Mouse (Mus musculus) liver, postnatal 0 days (tissue): ENCODE measurements at regions not wholly inside any gene's neighbourhood (a gene's known extent, or its start where the extent isn't known, plus 50 kb on each side); places are given as distances from the start of the nearest gene placed in this dataset.
A peak's percentile ranks its signal among the peaks of the same experiment; 100 is the strongest.

Source experiments
- ATAC-seq: fragments of 200-750 bp; cut with Nextera tagmentation; 2 replicates; pipeline ENCODE4 v1.8.0; 2017; ENCODE audit warnings: mild to moderate bottlenecking, moderate library complexity
- DNase-seq: peaks from one replicate; pipeline ENCODE4 v3.0.0-alpha.2; 2016
- H3K27ac ChIP-seq: fragments of 300-500 bp; sonication (generic); 2 replicates; pipeline ENCODE4 v1.5.1; 2014; ENCODE audit warnings: antibody characterized with exemption, moderate library complexity, mild to moderate bottlenecking, low read depth
- H3K27me3 ChIP-seq: fragments of 300-500 bp; sonication (generic); 2 replicates; pipeline ENCODE4 v1.6.1; 2014; ENCODE audit warnings: low read length, control low read depth, mixed read lengths; ENCODE audit not compliant: insufficient read depth
- H3K36me3 ChIP-seq: fragments of 300-500 bp; sonication (generic); replicated peaks from 2 replicates; pipeline ENCODE4 v1.6.1; 2014; ENCODE audit warnings: mild to moderate bottlenecking, control low read depth, low read length, moderate library complexity, mixed read lengths; ENCODE audit not compliant: insufficient read depth
- H3K4me1 ChIP-seq: fragments of 300-500 bp; sonication (generic); 2 replicates; pipeline ENCODE4 v1.6.1; 2014; ENCODE audit warnings: antibody characterized with exemption, mild to moderate bottlenecking, control low read depth; ENCODE audit not compliant: insufficient read depth
- H3K4me2 ChIP-seq: fragments of 300-500 bp; sonication (generic); 2 replicates; pipeline ENCODE4 v1.6.1; 2014; ENCODE audit warnings: low read depth, mild to moderate bottlenecking, low read length, moderate library complexity, mixed read lengths
- H3K4me3 ChIP-seq: fragments of 300-500 bp; sonication (generic); 2 replicates; pipeline ENCODE4 v1.5.1; 2014; ENCODE audit warnings: low read depth, low read length
- H3K9ac ChIP-seq: fragments of 300-500 bp; sonication (generic); replicated peaks from 2 replicates; pipeline ENCODE4 v1.6.1; 2014; ENCODE audit warnings: mild to moderate bottlenecking, moderate library complexity
- H3K9me3 ChIP-seq: fragments of 300-500 bp; sonication (generic); 2 replicates; pipeline ENCODE4 v1.6.1; 2016; ENCODE audit warnings: mild to moderate bottlenecking, control low read depth, low read length, mixed read lengths
- CTCF ChIP-seq: sonication (generic); IDR thresholded peaks from 2 replicates; pipeline ENCODE4 v1.5.1; 2016; ENCODE audit warnings: antibody characterized with exemption, low read depth
- EP300 ChIP-seq: IDR thresholded peaks from 2 replicates; pipeline ENCODE4 v1.6.1; 2016; ENCODE audit warnings: antibody characterized with exemption, low read depth, mild to moderate bottlenecking
- WGBS: fragments of 180-500 bp; shearing (Covaris S2); extraction: QIAGEN DNeasy Blood & Tissue Kit; methylation state at CpG from one replicate; pipeline ENCODE4 v1.1.7; 2014; ENCODE audit not compliant: insufficient replicate concordance; 5-methylcytosine and 5-hydroxymethylcytosine counted together

GRCm38 (mm10) chr16:76621715-76622114 is 248.1 kb upstream of the Nrip1 start:
- WGBS: 73% methylated on average over 8 of the region's 8 CpGs

GRCm38 (mm10) chr16:76618295-76618694 is 244.7 kb upstream of the Nrip1 start:
- 75% methylated on average over 7 of the region's 7 CpGs for WGBS
- no peak overlapping the region for H3K4me2 ChIP-seq
- TF ChIP-seq EP300 (no peak), CTCF (no peak)
- no peaks in the 10 kb centered on the region for H3K27me3 ChIP-seq
- no peaks in the 10 kb centered on the region for H3K4me1 ChIP-seq
- H3K27ac ChIP-seq: no peak overlapping the region
- H3K36me3 ChIP-seq: no peaks in the 10 kb centered on the region
- no peaks in the 10 kb centered on the region for H3K9me3 ChIP-seq
- H3K9ac ChIP-seq: no peak overlapping the region
- no peak overlapping the region for H3K4me3 ChIP-seq
- no peak for ATAC-seq
- DNase-seq: no peak

More at GRCm38 (mm10) chr16:76621715-76622114, 248.1 kb upstream of the Nrip1 start:
- no peak for TF ChIP-seq EP300
- Histone ChIP-seq H3K27ac (no peak overlapping the region), H3K27me3 (no peaks in the 10 kb centered on the region), H3K4me3 (no peak overlapping the region), H3K36me3 (no peaks in the 10 kb centered on the region), H3K4me1 (no peaks in the 10 kb centered on the region), H3K4me2 (no peak overlapping the region), H3K9me3 (no peaks in the 10 kb centered on the region), H3K9ac (no peak overlapping the region)
- ATAC-seq (no peak), DNase-seq (no peak)

GRCm38 (mm10) chr16:76611061-76611460 is 237.4 kb upstream of the Nrip1 start:
- no peaks in the 10 kb centered on the region for H3K4me1 ChIP-seq
- H3K4me2 ChIP-seq: no peak overlapping the region
- no peaks in the 10 kb centered on the region for H3K27me3 ChIP-seq
- no peak for DNase-seq
- H3K27ac ChIP-seq: no peak overlapping the region
- H3K36me3 ChIP-seq: no peaks in the 10 kb centered on the region
- no peaks in the 10 kb centered on the region; the same call in 1 of the 2 replicates for H3K9me3 ChIP-seq
- no peak overlapping the region for H3K4me3 ChIP-seq
- TF ChIP-seq EP300 (no peak), CTCF (no peak)
- no peak for ATAC-seq
- H3K9ac ChIP-seq: no peak overlapping the region

GRCm38 (mm10) chr16:76604914-76605313 is 231.3 kb upstream of the Nrip1 start:
- 81% methylated on average over 3 of the region's 3 CpGs for WGBS
- no peak overlapping the region for H3K4me2 ChIP-seq
- no peaks in the 10 kb centered on the region for H3K4me1 ChIP-seq
- no peaks in the 10 kb centered on the region for H3K27me3 ChIP-seq
- TF ChIP-seq EP300 (no peak), CTCF (no peak)
- DNase-seq (no peak), ATAC-seq (no peak)
- no peak overlapping the region for H3K9ac ChIP-seq
- H3K4me3 ChIP-seq: no peak overlapping the region
- no peaks in the 10 kb centered on the region for H3K36me3 ChIP-seq
- H3K27ac ChIP-seq: no peak overlapping the region
- H3K9me3 ChIP-seq: no peaks in the 10 kb centered on the region

GRCm38 (mm10) chr16:76603846-76604258 is 230.2 kb upstream of the Nrip1 start:
- ATAC-seq: no peak

GRCm38 (mm10) chr16:76603431-76603830 is 229.8 kb upstream of the Nrip1 start:
- 38% methylated on average over 1 of the region's 1 CpGs for WGBS
- H3K27ac ChIP-seq: no peak overlapping the region
- no peaks in the 10 kb centered on the region for H3K4me1 ChIP-seq
- H3K36me3 ChIP-seq: no peaks in the 10 kb centered on the region
- H3K9ac ChIP-seq: no peak overlapping the region
- H3K27me3 ChIP-seq: no peaks in the 10 kb centered on the region
- TF ChIP-seq EP300 (no peak), CTCF (no peak)
- no peak overlapping the region for H3K4me3 ChIP-seq
- H3K9me3 ChIP-seq: no peaks in the 10 kb centered on the region
- DNase-seq: no peak
- no peak overlapping the region for H3K4me2 ChIP-seq
- ATAC-seq: no peak

More at GRCm38 (mm10) chr16:76603846-76604258, 230.2 kb upstream of the Nrip1 start:
- Histone ChIP-seq H3K9me3 (no peaks in the 10 kb centered on the region), H3K4me1 (no peaks in the 10 kb centered on the region), H3K27ac (no peak overlapping the region), H3K4me2 (peak overlapping the region; percentile 22; the same call in 1 of the 2 replicates), H3K4me3 (no peak overlapping the region), H3K27me3 (no peaks in the 10 kb centered on the region), H3K9ac (no peak overlapping the region), H3K36me3 (no peaks in the 10 kb centered on the region)
- TF ChIP-seq CTCF: no peak
- TF ChIP-seq EP300: no peak
- no peak for DNase-seq
- WGBS: 19% methylated on average over 6 of the region's 6 CpGs

GRCm38 (mm10) chr16:76600131-76600530 is 226.5 kb upstream of the Nrip1 start:
- H3K4me1 ChIP-seq: no peaks in the 10 kb centered on the region
- H3K4me2 ChIP-seq: no peak overlapping the region
- no peak overlapping the region for H3K4me3 ChIP-seq
- 77% methylated on average over 10 of the region's 10 CpGs for WGBS
- H3K27me3 ChIP-seq: no peaks in the 10 kb centered on the region
- H3K36me3 ChIP-seq: no peaks in the 10 kb centered on the region
- ATAC-seq (no peak), DNase-seq (no peak)
- no peak overlapping the region for H3K27ac ChIP-seq
- H3K9me3 ChIP-seq: no peaks in the 10 kb centered on the region
- TF ChIP-seq CTCF (no peak), EP300 (no peak)
- H3K9ac ChIP-seq: no peak overlapping the region
